Mouse (Mus musculus) midbrain, embryonic 15.5 days (tissue): ENCODE results near the gene Gm648. TPM values are rescaled to one million over a fixed set of nuclear protein-coding genes. Genes with fewer than 3 reads are reported as not detected.
"Not testable (repeated sequence)": the region's sequence is repeated elsewhere in the genome, so short reads cannot be mapped to it uniquely, and the experiment has no call there.

Experiments used
- ATAC-seq: fragments of 200-750 bp; cut with Nextera tagmentation; replicated peaks from 2 replicates; pipeline ENCODE4 v1.8.0; 2017; ENCODE audit warnings: moderate TSS enrichment
- H3K27ac ChIP-seq: fragments of 300-500 bp; sonication (generic); 2 replicates; pipeline ENCODE4 v1.5.1; 2015; ENCODE audit warnings: mild to moderate bottlenecking, inconsistent platforms
- H3K27me3 ChIP-seq: fragments of 300-500 bp; sonication (generic); replicated peaks from 2 replicates; pipeline ENCODE4 v1.6.1; 2015; ENCODE audit warnings: inconsistent platforms
- H3K36me3 ChIP-seq: fragments of 300-500 bp; sonication (generic); replicated peaks from 2 replicates; pipeline ENCODE4 v1.6.1; 2015; ENCODE audit warnings: inconsistent platforms
- H3K4me1 ChIP-seq: fragments of 300-500 bp; sonication (generic); 2 replicates; pipeline ENCODE4 v1.6.1; 2015; ENCODE audit warnings: inconsistent platforms
- H3K4me2 ChIP-seq: fragments of 300-500 bp; sonication (generic); 2 replicates; pipeline ENCODE4 v1.6.1; 2015; ENCODE audit warnings: inconsistent platforms, mild to moderate bottlenecking, moderate library complexity
- H3K4me3 ChIP-seq: fragments of 300-500 bp; sonication (generic); 2 replicates; pipeline ENCODE4 v1.5.1; 2015; ENCODE audit warnings: mild to moderate bottlenecking, inconsistent platforms
- H3K9ac ChIP-seq: fragments of 300-500 bp; sonication (generic); 2 replicates; pipeline ENCODE4 v1.6.1; 2015; ENCODE audit warnings: mild to moderate bottlenecking, inconsistent platforms
- H3K9me3 ChIP-seq: fragments of 300-500 bp; sonication (generic); 2 replicates; pipeline ENCODE4 v1.6.1; 2016; ENCODE audit warnings: inconsistent platforms
- WGBS: fragments of 180-500 bp; shearing (Covaris S2); methylation state at CpG from one replicate; pipeline ENCODE4 v1.1.7; 2015; ENCODE audit warnings: mixed read lengths; 5-methylcytosine and 5-hydroxymethylcytosine counted together
- polyA plus RNA-seq: library from polyadenylated mRNA; unstranded; fragments of >200 nt; fragmentation: Nextera tagmentation; extraction: Ambion mirVana; gene quantifications from 2 replicates; pipeline ENCODE4 v1.2.1, GENCODE M21; 2015

The Gm648 gene
- 0.27 TPM in 1 of 2 replicates, not detected in the other for polyA plus RNA-seq

- H3K36me3 ChIP-seq: no peaks in the 10 kb centered on the region
- H3K4me3 ChIP-seq: no peak within 1 kb of the TSS
- H3K4me2 ChIP-seq: no peak within 1 kb of the TSS
- WGBS: 86% methylated on average over 7 of the region's 7 CpGs
- no peaks in the 10 kb centered on the region for H3K4me1 ChIP-seq
- H3K27ac ChIP-seq: no peak within 1 kb of the TSS
- H3K27me3 ChIP-seq: no peaks in the 10 kb centered on the region
- H3K9ac ChIP-seq: no peak within 1 kb of the TSS
- H3K9me3 ChIP-seq: no peaks in the 10 kb centered on the region
- ATAC-seq: no peak
Observed at GRCm38 (mm10) chrX:56549506-56549905, at the start of gene Gm648. Gene Gm648, minus strand, starts transcription at chrX:56549606.

GRCm38 (mm10) chrX:56597887-56598640 lies 48.7 kb upstream of the Gm648 start, which contains the start of gene Mmgt1:
Gene Mmgt1, minus strand, starts transcription at chrX:56598069.
- H3K4me3 ChIP-seq: peak within 1 kb of the TSS; percentile 75
- H3K9ac ChIP-seq: peak within 1 kb of the TSS; percentile 70
- peak; percentile 99 for ATAC-seq
- H3K9me3 ChIP-seq: no peaks in the 10 kb centered on the region
- no peaks in the 10 kb centered on the region for H3K36me3 ChIP-seq
- H3K4me2 ChIP-seq: peak within 1 kb of the TSS; percentile 56
- H3K4me1 ChIP-seq: peaks cover 8% of the 10 kb centered on the region
- peak within 1 kb of the TSS; percentile 82 for H3K27ac ChIP-seq
- 16% methylated on average over 44 of the region's 44 CpGs for WGBS
- no peaks in the 10 kb centered on the region for H3K27me3 ChIP-seq

- 19% methylated on average over 25 of the region's 25 CpGs for WGBS
- H3K4me2 ChIP-seq: peak overlapping the region; percentile 56
- ATAC-seq: peak; percentile 75
- no peaks in the 10 kb centered on the region for H3K27me3 ChIP-seq
- H3K36me3 ChIP-seq: no peaks in the 10 kb centered on the region
- no peaks in the 10 kb centered on the region for H3K9me3 ChIP-seq
- peak overlapping the region; percentile 70 for H3K9ac ChIP-seq
- H3K4me1 ChIP-seq: peaks cover 8% of the 10 kb centered on the region
- peak overlapping the region; percentile 75 for H3K4me3 ChIP-seq
- peak overlapping the region; percentile 82 for H3K27ac ChIP-seq
Observed at GRCm38 (mm10) chrX:56597219-56597886, 47.9 kb upstream of the Gm648 start.

- H3K27me3 ChIP-seq: no peaks in the 10 kb centered on the region
- H3K4me3 ChIP-seq: no peak overlapping the region
- no peak for ATAC-seq
- no peak overlapping the region for H3K9ac ChIP-seq
- WGBS: 75% methylated on average over 2 of the region's 2 CpGs
- no peaks in the 10 kb centered on the region for H3K4me1 ChIP-seq
- no peaks in the 10 kb centered on the region for H3K9me3 ChIP-seq
- no peaks in the 10 kb centered on the region for H3K36me3 ChIP-seq
- no peak overlapping the region for H3K4me2 ChIP-seq
- H3K27ac ChIP-seq: no peak overlapping the region
Observed at GRCm38 (mm10) chrX:56578200-56578599, 28.8 kb upstream of the Gm648 start.

GRCm38 (mm10) chrX:56572465-56572864 lies 23.1 kb upstream of the Gm648 start:
- H3K4me2 ChIP-seq: no peak overlapping the region
- no peaks in the 10 kb centered on the region for H3K4me1 ChIP-seq
- 23% methylated on average over 6 of the region's 6 CpGs for WGBS
- H3K36me3 ChIP-seq: no peaks in the 10 kb centered on the region
- H3K4me3 ChIP-seq: no peak overlapping the region
- H3K9ac ChIP-seq: no peak overlapping the region
- H3K27ac ChIP-seq: no peak overlapping the region
- no peak for ATAC-seq
- no peaks in the 10 kb centered on the region for H3K27me3 ChIP-seq
- no peaks in the 10 kb centered on the region for H3K9me3 ChIP-seq

- no peak for ATAC-seq
- H3K27me3 ChIP-seq: no peaks in the 10 kb centered on the region
- H3K9ac ChIP-seq: no peak overlapping the region
- no peak overlapping the region for H3K27ac ChIP-seq
- no peaks in the 10 kb centered on the region for H3K4me1 ChIP-seq
- WGBS: 92% methylated on average over 3 of the region's 3 CpGs
- H3K36me3 ChIP-seq: no peaks in the 10 kb centered on the region
- 0 out of 2 replicates have a peak, but pooled peaks cover 2% of the 10 kb centered on the region for H3K9me3 ChIP-seq
- H3K4me3 ChIP-seq: no peak overlapping the region
- H3K4me2 ChIP-seq: no peak overlapping the region
Observed at GRCm38 (mm10) chrX:56553584-56553983, 4.2 kb upstream of the Gm648 start.

- Histone ChIP-seq H3K4me2 (no peak overlapping the region), H3K27ac (no peak overlapping the region), H3K9me3 (no peaks in the 10 kb centered on the region), H3K27me3 (no peaks in the 10 kb centered on the region), H3K4me1 (no peaks in the 10 kb centered on the region), H3K9ac (no peak overlapping the region), H3K36me3 (no peaks in the 10 kb centered on the region), H3K4me3 (no peak overlapping the region)
- 61% methylated on average over 4 of the region's 4 CpGs for WGBS
- ATAC-seq: no peak
Observed at GRCm38 (mm10) chrX:56537162-56537561, 12.2 kb downstream of the Gm648 start.

GRCm38 (mm10) chrX:56531266-56531665 lies 18.1 kb downstream of the Gm648 start:
- WGBS: 4% methylated on average over 3 of the region's 3 CpGs
- Histone ChIP-seq H3K4me2 (no peak overlapping the region), H3K4me3 (no peak overlapping the region), H3K9ac (no peak overlapping the region), H3K27me3 (no peaks in the 10 kb centered on the region), H3K27ac (no peak overlapping the region), H3K9me3 (no peaks in the 10 kb centered on the region), H3K4me1 (no peaks in the 10 kb centered on the region), H3K36me3 (no peaks in the 10 kb centered on the region)
- 0 out of 2 replicates have a peak, but pooled peaks have one; percentile 48 for ATAC-seq

- not testable (repeated sequence) for H3K4me3 ChIP-seq, ATAC-seq, H3K27ac ChIP-seq, H3K27me3 ChIP-seq, H3K9me3 ChIP-seq, H3K9ac ChIP-seq, H3K36me3 ChIP-seq, H3K4me2 ChIP-seq, H3K4me1 ChIP-seq
- 82% methylated on average over 6 of the region's 6 CpGs for WGBS
Observed at GRCm38 (mm10) chrX:56524442-56524841, 25.0 kb downstream of the Gm648 start, which contains the start of gene Gm10477. Gene Gm10477, plus strand, starts transcription at chrX:56524742.

GRCm38 (mm10) chrX:56497241-56497640 lies 52.2 kb downstream of the Gm648 start:
- Histone ChIP-seq H3K9me3 (no peaks in the 10 kb centered on the region), H3K4me3 (no peak overlapping the region), H3K9ac (no peak overlapping the region), H3K4me1 (no peaks in the 10 kb centered on the region), H3K4me2 (no peak overlapping the region), H3K36me3 (no peaks in the 10 kb centered on the region), H3K27ac (no peak overlapping the region), H3K27me3 (no peaks in the 10 kb centered on the region)
- ATAC-seq: no peak
- WGBS: 82% methylated on average over 7 of the region's 7 CpGs
